In genomic region chr7:45395129-45395541, GRCm38 (mm10) we compare ENCODE assay signal across 8 mouse cellular contexts. TPM values are rescaled to one million over a fixed set of nuclear protein-coding genes. Genes with fewer than 3 reads are reported as not detected.
DNase-seq lines count a peak whose midpoint lies in the region; ATAC-seq lines count a peak whose summit lies in the region.

No protein-coding gene starts in this region.

- peak; percentile 78 for DNase-seq in embryo, embryonic 10 days (ENCODE audit: low spot score)
- no peak for DNase-seq in embryo, embryonic 9.5 days (ENCODE audit: extremely low spot score)
- DNase-seq in right cerebral cortex, postnatal 14 days: peak; percentile 63
- DNase-seq in right cerebral cortex, postnatal 36 days (ENCODE audit: low spot score in 2 of 2): no peak
- no peak for DNase-seq in urinary bladder, postnatal 14 days (ENCODE audit: low spot score)
- DNase-seq in gastrocnemius, adult 18-20 months (ENCODE audit: low spot score): no peak

- peak; percentile 61 for ATAC-seq in granulocyte monocyte progenitor cell, adult 5-6 weeks (replicated peaks; ENCODE audit: poor library complexity, severe bottlenecking)
- ATAC-seq in megakaryocyte, adult 5-6 weeks (ENCODE audit: poor library complexity, severe bottlenecking): peak; percentile 65

RNA-seq across cellular contexts. Expression of gene Snrnp70, which starts 0.4 kb away (rescaled TPM):
- total RNA-seq in granulocyte monocyte progenitor cell, adult 5-6 weeks (2014; fragmentation: Nextera tagmentation): 259 and 270 TPM in 2 replicates
- 374 and 382 TPM in 2 replicates for total RNA-seq in granulocyte monocyte progenitor cell, adult 5-6 weeks (2017)
- 69.6 and 94.3 TPM in 2 replicates for total RNA-seq in megakaryocyte, adult 5-6 weeks (2015)
- total RNA-seq in megakaryocyte, adult 5-6 weeks (2017): 261 and 320 TPM in 2 replicates
- total RNA-seq in gastrocnemius, adult 18-20 months (2021): 10 to 100 TPM; 60.3 to 65.4 TPM

RNA-seq across cellular contexts. Expression of gene Kcna7, which starts 10.3 kb away (rescaled TPM):
- total RNA-seq in granulocyte monocyte progenitor cell, adult 5-6 weeks (2014; fragmentation: Nextera tagmentation): not detected in 2 replicates
- not detected in 2 replicates for total RNA-seq in granulocyte monocyte progenitor cell, adult 5-6 weeks (2017)
- not detected in 2 replicates for total RNA-seq in megakaryocyte, adult 5-6 weeks (2015)
- not detected in 2 replicates for total RNA-seq in megakaryocyte, adult 5-6 weeks (2017)
- total RNA-seq in gastrocnemius, adult 18-20 months (2021): 10 to 100 TPM; 83.7 to 93.5 TPM

RNA-seq across cellular contexts. Expression of gene Ntf5, which starts 18.4 kb away (rescaled TPM):
- total RNA-seq in granulocyte monocyte progenitor cell, adult 5-6 weeks (2014; fragmentation: Nextera tagmentation): not detected in 2 replicates
- total RNA-seq in granulocyte monocyte progenitor cell, adult 5-6 weeks (2017): not detected in 2 replicates
- not detected in 2 replicates for total RNA-seq in megakaryocyte, adult 5-6 weeks (2015)
- total RNA-seq in megakaryocyte, adult 5-6 weeks (2017): not detected in 2 replicates
- total RNA-seq in gastrocnemius, adult 18-20 months (2021): 1 to 10 TPM; 4.3 to 4.7 TPM

RNA-seq across cellular contexts. Expression of gene Lin7b, which starts 24.8 kb away (rescaled TPM):
- total RNA-seq in granulocyte monocyte progenitor cell, adult 5-6 weeks (2014; fragmentation: Nextera tagmentation): not detected in 2 replicates
- total RNA-seq in granulocyte monocyte progenitor cell, adult 5-6 weeks (2017): 1.9 TPM in 1 of 2 replicates, not detected in the other
- total RNA-seq in megakaryocyte, adult 5-6 weeks (2015): 0.71 TPM in 1 of 2 replicates, not detected in the other
- not detected in 2 replicates for total RNA-seq in megakaryocyte, adult 5-6 weeks (2017)
- total RNA-seq in gastrocnemius, adult 18-20 months (2021): not detected

RNA-seq across cellular contexts. Expression of gene Lhb, which starts 25.5 kb away (rescaled TPM):
- not detected in 2 replicates for total RNA-seq in granulocyte monocyte progenitor cell, adult 5-6 weeks (2014; fragmentation: Nextera tagmentation)
- total RNA-seq in granulocyte monocyte progenitor cell, adult 5-6 weeks (2017): not detected in 2 replicates
- not detected in 2 replicates for total RNA-seq in megakaryocyte, adult 5-6 weeks (2015)
- total RNA-seq in megakaryocyte, adult 5-6 weeks (2017): not detected in 2 replicates
- under 1 TPM; 0.47 to 0.59 TPM for total RNA-seq in gastrocnemius, adult 18-20 months (2021)

Comparison
In these comparisons a context has a peak if more than half of its experiments do, and no peak if none do; other contexts are left out.
1. DNase-seq: peak in embryo, embryonic 10 days (single experiment) and right cerebral cortex, postnatal 14 days (single experiment); none in embryo, embryonic 9.5 days (single experiment), right cerebral cortex, postnatal 36 days (0 of 2), urinary bladder, postnatal 14 days (single experiment) and gastrocnemius, adult 18-20 months (single experiment).
2. RNA of gene Kcna7, which starts 10.3 kb away (total RNA-seq): 83.7 to 93.5 TPM in gastrocnemius, adult 18-20 months; not detected in granulocyte monocyte progenitor cell, adult 5-6 weeks and not detected in megakaryocyte, adult 5-6 weeks; every median in the first group is over 10 times any median in the second.
3. RNA of gene Ntf5, which starts 18.4 kb away (total RNA-seq): 4.3 to 4.7 TPM in gastrocnemius, adult 18-20 months; not detected in granulocyte monocyte progenitor cell, adult 5-6 weeks and not detected in megakaryocyte, adult 5-6 weeks; every median in the first group is over 4 times any median in the second.